Mouse (Mus musculus) G1E (cell line): ENCODE measurements around the gene Mrps9. TPM values are rescaled to one million over a fixed set of nuclear protein-coding genes. Genes with fewer than 3 reads are reported as not detected.
"Not testable (repeated sequence)": the region's sequence is repeated elsewhere in the genome, so short reads cannot be mapped to it uniquely, and the experiment has no call there.

Experiments used
- ATAC-seq: 2 replicates; pipeline ENCODE4 v1.8.0; 2016; ENCODE audit warnings: mild to moderate bottlenecking; ENCODE audit not compliant: insufficient number of reproducible peaks, poor library complexity, low FRiP score, severe bottlenecking; ENCODE audit errors: extremely low read depth
- DNase-seq: peaks from one replicate; pipeline ENCODE4 v3.0.0; 2012; ENCODE audit warnings: low spot score
- H3K27me3 ChIP-seq: 2 replicates; pipeline ENCODE4 v1.6.1; 2012; ENCODE audit warnings: mild to moderate bottlenecking, low read length, inconsistent platforms; ENCODE audit not compliant: insufficient read depth
- H3K36me3 ChIP-seq: replicated peaks from 2 replicates; pipeline ENCODE3; 2012; ENCODE audit warnings: mild to moderate bottlenecking, inconsistent platforms
- H3K4me1 ChIP-seq: 2 replicates; pipeline ENCODE4 v1.6.1; 2012; ENCODE audit warnings: low read depth, low read length, inconsistent platforms, mixed read lengths; ENCODE audit not compliant: insufficient read depth
- H3K4me3 ChIP-seq: 2 replicates; pipeline ENCODE4 v1.5.1; 2012; ENCODE audit warnings: low read depth, mild to moderate bottlenecking, inconsistent platforms, low read length, moderate library complexity, mixed read lengths
- H3K9me3 ChIP-seq: replicated peaks from 2 replicates; pipeline ENCODE4 v1.6.1; 2012; ENCODE audit warnings: inconsistent platforms
- CTCF ChIP-seq: IDR thresholded peaks from 2 replicates; pipeline ENCODE4 v1.5.1; 2012; ENCODE audit warnings: low read depth, low read length, inconsistent platforms, mixed read lengths
- GATA1 ChIP-seq: IDR thresholded peaks from 2 replicates; pipeline ENCODE4 v1.6.1; 2012; ENCODE audit warnings: borderline replicate concordance, low read length, inconsistent platforms, mixed read lengths
- GATA2 ChIP-seq: IDR thresholded peaks from 2 replicates; pipeline ENCODE4 v1.6.1; 2012; ENCODE audit warnings: low read depth, low read length, inconsistent platforms, borderline replicate concordance
- POLR2AphosphoS5 ChIP-seq: IDR thresholded peaks from 2 replicates; pipeline ENCODE4 v1.6.1; 2012; ENCODE audit warnings: low read depth, low read length, inconsistent platforms; ENCODE audit not compliant: insufficient replicate concordance
- TAL1 ChIP-seq: conservative IDR thresholded peaks from 2 replicates; pipeline ENCODE4 v1.6.1; 2012; ENCODE audit warnings: low read depth, low read length, inconsistent platforms, mixed read lengths
- polyA plus RNA-seq: library from polyadenylated mRNA; stranded (reverse); fragments of >175 nt; gene quantifications from 2 replicates; pipeline ENCODE4 v1.2.3, GENCODE M21; 2012
- total RNA-seq, 2 experiments: library from RNA; stranded (forward) in 1 of 2; stranded (reverse) in 1 of 2; fragments of 200-1000 nt in 1 of 2; fragments of >200 nt in 1 of 2; fragmentation: Nextera tagmentation in 1 of 2; gene quantifications; 2 replicates each; pipeline ENCODE4 v1.2.3; 2014 to 2017

Gene Mrps9
- total and polyA plus RNA-seq, 3 experiments, result 97.4 to 149 (median 106) TPM

DNA sequence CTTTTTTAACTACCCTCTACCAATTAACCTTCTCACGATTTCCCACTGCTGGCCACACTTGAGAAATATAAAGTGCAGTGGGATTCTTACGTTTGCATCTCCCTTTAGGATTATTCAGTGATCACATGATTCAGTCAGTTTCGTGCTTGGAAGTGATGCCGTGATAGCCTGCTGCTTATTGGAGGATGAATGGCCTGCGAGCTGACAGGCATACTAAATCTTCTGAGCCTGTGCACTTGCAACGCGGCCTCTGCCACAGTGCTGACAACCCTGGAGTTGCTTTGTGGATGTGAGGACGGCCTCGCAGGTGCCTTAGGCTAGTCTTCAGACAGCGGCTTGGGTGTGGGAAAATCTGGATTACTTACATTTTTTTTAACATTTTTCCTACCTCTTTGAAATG lies 26.2 kb downstream of the Mrps9 start:
- no peaks in the 10 kb centered on the region for H3K9me3 ChIP-seq
- DNase-seq (no peak), ATAC-seq (no peak)
- no peaks in the 10 kb centered on the region for H3K4me1 ChIP-seq
- peaks cover 71% of the 10 kb centered on the region for H3K36me3 ChIP-seq
- TF ChIP-seq POLR2AphosphoS5 (no peak), GATA1 (no peak)
- no peak overlapping the region for H3K4me3 ChIP-seq
- H3K27me3 ChIP-seq, result no peaks in the 10 kb centered on the region

DNA sequence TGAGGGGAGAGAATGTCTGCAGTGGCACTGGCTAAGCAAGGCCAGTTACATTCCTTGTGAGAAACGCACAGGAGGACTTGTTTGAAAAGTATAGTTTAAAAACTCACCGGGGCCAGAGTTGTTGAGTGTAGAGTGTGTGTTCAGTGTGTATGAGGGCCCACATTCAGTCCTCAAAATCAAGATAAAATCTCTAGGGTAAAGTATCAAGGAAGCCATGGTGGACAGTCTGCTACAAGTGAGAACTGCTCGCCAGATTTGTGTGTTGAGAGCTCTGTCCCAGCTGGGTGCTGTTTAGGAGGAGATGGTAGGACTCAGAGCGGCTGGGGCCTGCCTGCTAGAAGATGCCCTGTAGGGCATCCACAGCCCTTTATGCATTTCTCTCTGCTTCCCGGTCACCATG lies 27.8 kb downstream of the Mrps9 start:
- Histone ChIP-seq H3K27me3 (no peaks in the 10 kb centered on the region), H3K36me3 (peaks cover 72% of the 10 kb centered on the region), H3K4me1 (no peaks in the 10 kb centered on the region), H3K4me3 (no peak overlapping the region), H3K9me3 (no peaks in the 10 kb centered on the region)
- no peak for DNase-seq
- no peak for TF ChIP-seq CTCF
- no peak for TF ChIP-seq GATA1
- TF ChIP-seq POLR2AphosphoS5, result no peak
- no peak for TF ChIP-seq TAL1
- no peak for TF ChIP-seq GATA2
- no peak for ATAC-seq

DNA sequence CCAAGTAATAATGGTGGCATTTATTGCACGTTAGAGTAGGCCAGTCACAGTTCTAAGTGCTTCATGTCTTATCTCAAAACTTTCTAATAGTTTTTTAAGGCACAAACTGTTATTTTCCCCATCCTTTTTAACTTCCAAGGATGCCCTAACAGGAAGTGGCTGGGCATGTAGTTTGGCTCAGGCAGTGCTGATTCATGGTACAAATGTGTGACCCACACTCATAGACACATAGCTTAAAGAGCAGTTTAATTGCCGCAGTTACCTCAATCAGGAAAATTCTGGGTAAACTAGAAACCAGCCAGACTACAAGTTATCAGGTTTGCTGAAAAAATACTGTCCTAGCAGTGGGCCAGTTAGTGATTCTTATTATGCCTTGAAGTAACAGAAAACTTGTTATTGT lies 31.2 kb downstream of the Mrps9 start:
- Histone ChIP-seq H3K36me3 (peaks cover 74% of the 10 kb centered on the region), H3K27me3 (no peaks in the 10 kb centered on the region), H3K4me3 (no peak overlapping the region), H3K9me3 (no peaks in the 10 kb centered on the region), H3K4me1 (no peaks in the 10 kb centered on the region)
- TF ChIP-seq GATA2, result no peak
- DNase-seq, result no peak
- ATAC-seq, result no peak

DNA sequence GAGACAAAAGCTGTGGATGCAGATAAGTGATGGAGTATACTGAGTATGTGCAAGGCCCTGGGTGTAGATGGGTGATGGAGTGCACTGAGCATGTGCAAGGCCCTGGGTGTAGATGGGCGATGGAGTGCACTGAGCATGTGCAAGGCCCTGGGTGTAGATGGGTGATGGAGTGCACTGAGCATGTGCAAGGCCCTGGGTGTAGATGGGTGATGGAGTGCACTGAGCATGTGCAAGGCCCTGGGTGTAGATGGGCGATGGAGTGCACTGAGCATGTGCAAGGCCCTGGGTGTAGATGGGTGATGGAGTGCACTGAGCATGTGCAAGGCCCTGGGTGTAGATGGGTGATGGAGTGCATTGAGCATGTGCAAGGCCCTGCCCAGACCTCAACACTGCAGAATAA lies 32.4 kb downstream of the Mrps9 start:
- not testable (repeated sequence) for H3K4me1 ChIP-seq, H3K27me3 ChIP-seq, ATAC-seq, H3K9me3 ChIP-seq, DNase-seq, H3K4me3 ChIP-seq
- H3K36me3 ChIP-seq, result peaks cover 72% of the 10 kb centered on the region

DNA sequence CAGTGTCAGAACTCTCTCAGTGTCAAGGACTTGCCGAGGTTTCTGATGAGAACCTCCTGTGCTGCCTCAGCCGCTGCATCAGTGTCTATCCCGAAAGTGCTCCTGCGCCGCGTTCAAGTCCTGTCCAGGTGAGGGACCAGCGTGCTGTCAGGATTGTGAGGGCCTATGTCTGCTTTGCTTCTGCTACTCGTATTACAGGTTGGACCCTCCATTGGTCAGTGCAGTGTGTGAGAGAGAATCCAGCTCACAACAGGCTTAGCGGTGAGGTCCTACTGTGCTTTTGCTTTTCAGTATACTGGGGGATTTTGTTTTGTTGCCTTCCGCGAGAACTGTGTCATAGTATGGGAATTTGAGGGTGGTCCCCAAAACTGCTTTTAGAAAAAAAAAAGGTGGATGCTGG lies 36.8 kb downstream of the Mrps9 start:
- ATAC-seq (no peak), DNase-seq (no peak)
- no peak for TF ChIP-seq POLR2AphosphoS5
- TF ChIP-seq CTCF, result no peak
- TF ChIP-seq GATA1, result no peak
- no peak for TF ChIP-seq TAL1
- TF ChIP-seq GATA2, result no peak
- Histone ChIP-seq H3K9me3 (no peaks in the 10 kb centered on the region), H3K4me3 (no peak overlapping the region), H3K36me3 (peaks cover 81% of the 10 kb centered on the region), H3K4me1 (no peaks in the 10 kb centered on the region), H3K27me3 (no peaks in the 10 kb centered on the region)

DNA sequence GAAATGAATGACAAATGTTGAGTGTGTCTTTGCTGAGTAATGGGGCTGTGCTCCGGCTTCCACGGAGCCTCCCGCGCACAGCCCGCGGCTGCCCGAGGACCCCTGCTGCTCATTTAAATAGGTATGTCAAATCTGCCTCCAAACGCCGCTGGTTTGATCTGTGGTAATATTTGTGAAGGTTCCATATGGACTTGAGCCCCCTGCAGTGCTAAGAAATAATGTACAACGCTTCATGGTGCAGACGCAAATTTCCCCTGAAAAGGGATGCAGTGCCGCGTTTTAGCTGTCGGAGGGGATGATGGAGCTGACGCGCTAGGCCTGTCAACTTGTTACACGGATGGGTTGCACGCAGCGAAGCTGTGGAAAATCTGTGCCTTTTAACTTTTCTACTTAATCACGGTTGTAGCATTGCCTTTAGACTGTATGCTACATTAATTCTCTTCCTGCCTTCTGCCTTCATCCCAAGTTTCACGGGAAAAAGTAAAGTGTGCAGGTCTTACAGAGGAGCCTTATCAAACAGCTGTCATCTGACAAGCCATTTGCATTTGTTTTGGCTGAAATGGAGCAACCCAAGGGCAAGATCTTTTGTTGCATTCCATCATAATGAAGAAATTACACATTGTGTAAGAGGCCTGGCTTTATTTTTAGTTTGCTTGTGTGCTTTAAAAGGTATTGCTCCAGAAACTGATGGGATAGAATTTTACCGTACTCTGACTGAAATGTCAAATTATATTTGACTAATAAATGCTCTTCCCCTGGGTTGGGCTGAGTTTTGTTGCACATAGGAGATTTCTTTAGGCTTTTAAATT lies 37.7 kb downstream of the Mrps9 start:
- peaks cover 80% of the 10 kb centered on the region for H3K36me3 ChIP-seq
- no peaks in the 10 kb centered on the region for H3K9me3 ChIP-seq
- TF ChIP-seq GATA2, result no peak
- no peak for TF ChIP-seq CTCF
- no peak for TF ChIP-seq GATA1
- TF ChIP-seq POLR2AphosphoS5, result no peak
- no peak for TF ChIP-seq TAL1
- DNase-seq, result no peak
- no peaks in the 10 kb centered on the region for H3K27me3 ChIP-seq
- no peak overlapping the region for H3K4me3 ChIP-seq
- ATAC-seq, result no peak
- no peaks in the 10 kb centered on the region for H3K4me1 ChIP-seq

DNA sequence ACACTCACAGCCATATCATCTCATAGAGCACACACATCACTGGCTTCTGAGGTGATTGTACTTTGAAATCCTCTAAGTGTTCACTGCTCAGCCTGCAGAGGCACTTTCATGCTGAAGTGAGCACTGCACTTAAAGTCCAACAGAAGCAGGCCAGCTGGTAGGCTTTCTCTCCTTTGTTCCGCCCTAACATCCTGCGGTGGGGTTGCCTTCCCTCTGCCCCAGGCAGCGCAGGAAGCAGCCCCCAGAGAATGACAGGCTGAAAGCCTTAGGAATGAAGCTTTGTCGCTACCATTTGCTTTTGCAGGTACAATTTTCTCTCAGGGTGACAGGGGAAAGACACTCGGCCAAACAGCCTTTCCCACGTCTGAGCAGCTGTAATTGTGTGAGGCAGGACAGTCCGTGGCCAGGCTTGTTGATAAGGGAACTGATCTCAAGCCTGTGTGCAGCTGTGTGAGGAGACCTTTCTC lies 38.4 kb downstream of the Mrps9 start:
- no peak for ATAC-seq
- H3K9me3 ChIP-seq, result no peaks in the 10 kb centered on the region
- H3K4me3 ChIP-seq, result no peak overlapping the region
- H3K27me3 ChIP-seq, result no peaks in the 10 kb centered on the region
- no peaks in the 10 kb centered on the region for H3K4me1 ChIP-seq
- no peak for DNase-seq
- no peak for TF ChIP-seq POLR2AphosphoS5
- TF ChIP-seq TAL1, result no peak
- TF ChIP-seq CTCF, result no peak
- H3K36me3 ChIP-seq, result peaks cover 84% of the 10 kb centered on the region
